Mouse (Mus musculus) lung, postnatal 4 days (tissue): ENCODE data around the gene Jaml.
A peak's percentile ranks its signal among the peaks of the same experiment; 100 is the strongest.

Experiments used
- DNase-seq, 2 experiments: peaks; one replicate each; pipeline ENCODE4 v3.0.0; 2021

Jaml gene

GRCm38 (mm10) chr9:45121769-45122168, 42.8 kb downstream of the Jaml start:
- peak; percentile 69 to 81 for DNase-seq

GRCm38 (mm10) chr9:45122209-45122761, 43.3 kb downstream of the Jaml start:
- peak; percentile 50 to 60 for DNase-seq

GRCm38 (mm10) chr9:45125211-45125610, 46.2 kb downstream of the Jaml start:
- DNase-seq = no peak

- no peak for DNase-seq
Measured at GRCm38 (mm10) chr9:45126941-45127340, 48.0 kb downstream of the Jaml start.

- no peak for DNase-seq
Measured at GRCm38 (mm10) chr9:45130119-45130518, 51.1 kb downstream of the Jaml start.

GRCm38 (mm10) chr9:45133484-45134310, 54.7 kb downstream of the Jaml start:
- DNase-seq = peak; percentile 44 to 66

- DNase-seq = no peak
Measured at GRCm38 (mm10) chr9:45136442-45137169, 57.6 kb downstream of the Jaml start.

GRCm38 (mm10) chr9:45138191-45139032, 59.4 kb downstream of the Jaml start, which contains the start of gene Scn4b:
Gene Scn4b, plus strand, starts transcription at chr9:45138395.
- DNase-seq = peak; percentile 33 to 50

- DNase-seq = no peak
Measured at GRCm38 (mm10) chr9:45139082-45139481, 60.1 kb downstream of the Jaml start.

GRCm38 (mm10) chr9:45140945-45141344, 62.0 kb downstream of the Jaml start:
- DNase-seq = no peak

- no peak for DNase-seq
Measured at GRCm38 (mm10) chr9:45142686-45143085, 63.7 kb downstream of the Jaml start.

- DNase-seq = peak in 1 of 2 experiments; percentile 18
Measured at GRCm38 (mm10) chr9:45145533-45146266, 66.7 kb downstream of the Jaml start.

- DNase-seq = peak; percentile 28 to 75
Measured at GRCm38 (mm10) chr9:45146267-45146597, 67.2 kb downstream of the Jaml start.

GRCm38 (mm10) chr9:45150933-45151332, 72.0 kb downstream of the Jaml start:
- DNase-seq = no peak

- DNase-seq = no peak
Measured at GRCm38 (mm10) chr9:45153361-45153760, 74.4 kb downstream of the Jaml start.
